Mouse (Mus musculus) stomach, embryonic 14.5 days (tissue): Measurements from ENCODE around the gene Il22ra2. TPM values are rescaled to one million over a fixed set of nuclear protein-coding genes. Genes with fewer than 3 reads are reported as not detected.

Experiments
- ATAC-seq: fragments of 200-750 bp; cut with Nextera tagmentation; 2 replicates; pipeline ENCODE4 v1.8.0; 2017; ENCODE audit warnings: low read depth, moderate TSS enrichment; ENCODE audit not compliant: insufficient number of reproducible peaks, insufficient read depth, low FRiP score
- H3K27ac ChIP-seq: fragments of 300-500 bp; sonication (generic); 2 replicates; pipeline ENCODE4 v1.5.1; 2014; ENCODE audit warnings: mild to moderate bottlenecking, low read length, moderate library complexity, mixed read lengths
- H3K27me3 ChIP-seq: fragments of 300-500 bp; sonication (generic); 2 replicates; pipeline ENCODE4 v1.6.1; 2014; ENCODE audit warnings: low read length, control low read depth, mixed read lengths; ENCODE audit not compliant: control insufficient read depth, insufficient read depth
- H3K36me3 ChIP-seq: fragments of 300-500 bp; sonication (generic); 2 replicates; pipeline ENCODE4 v1.6.1; 2014; ENCODE audit warnings: mild to moderate bottlenecking, control low read depth, low read length, moderate library complexity, mixed read lengths; ENCODE audit not compliant: control insufficient read depth, insufficient read depth
- H3K4me1 ChIP-seq: fragments of 300-500 bp; sonication (generic); 2 replicates; pipeline ENCODE4 v1.6.1; 2014; ENCODE audit warnings: low read length, control low read depth, mixed read lengths; ENCODE audit not compliant: control insufficient read depth, insufficient read depth
- H3K4me2 ChIP-seq: fragments of 300-500 bp; sonication (generic); replicated peaks from 2 replicates; pipeline ENCODE4 v1.6.1; 2014; ENCODE audit warnings: low read depth, low read length, control low read depth
- H3K4me3 ChIP-seq: fragments of 300-500 bp; sonication (generic); 2 replicates; pipeline ENCODE4 v1.5.1; 2014; ENCODE audit warnings: low read depth, low read length, control low read depth
- H3K9ac ChIP-seq: fragments of 300-500 bp; sonication (generic); replicated peaks from 2 replicates; pipeline ENCODE4 v1.6.1; 2014; ENCODE audit warnings: low read depth, mild to moderate bottlenecking, control low read depth, low read length, moderate library complexity, mixed read lengths
- H3K9me3 ChIP-seq: fragments of 300-500 bp; sonication (generic); 2 replicates; pipeline ENCODE4 v1.6.1; 2016; ENCODE audit warnings: low read depth, low read length, control low read depth; ENCODE audit not compliant: control insufficient read depth
- WGBS: fragments of 180-500 bp; shearing (Covaris S2); extraction: QIAGEN DNeasy Blood & Tissue Kit; methylation state at CpG from one replicate; pipeline ENCODE4 v1.1.7; 2014; 5-methylcytosine and 5-hydroxymethylcytosine counted together
- polyA plus RNA-seq: library from polyadenylated mRNA; unstranded; fragments of >200 nt; fragmentation: Nextera tagmentation; extraction: Ambion mirVana; gene quantifications from 2 replicates; pipeline ENCODE4 v1.2.1, GENCODE M21; 2014

Gene Il22ra2
- polyA plus RNA-seq, 1 experiment from 2014 or later, result not detected

DNA sequence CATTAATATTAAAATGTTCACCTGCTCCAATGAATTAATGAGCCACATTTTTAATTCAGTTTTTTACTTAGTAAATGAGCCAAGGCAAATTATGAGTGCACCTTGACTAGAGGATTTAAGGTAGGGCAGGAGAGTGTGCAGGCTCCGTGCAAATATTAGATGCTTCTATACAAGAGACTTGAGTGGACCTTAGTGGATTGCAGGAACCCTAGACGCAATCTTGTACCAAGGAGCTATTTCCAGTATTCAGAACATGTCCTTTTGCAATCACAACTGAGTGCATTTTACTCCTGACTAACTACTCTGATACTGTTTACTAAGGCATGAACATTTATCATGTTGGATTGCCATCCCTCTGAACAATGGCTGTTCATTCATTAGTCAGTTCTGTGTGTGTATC, 10.2 kb upstream of the Il22ra2 start:
- no peak overlapping the region for H3K9ac ChIP-seq
- no peaks in the 10 kb centered on the region for H3K27me3 ChIP-seq
- H3K9me3 ChIP-seq, result no peaks in the 10 kb centered on the region
- WGBS, result 36% methylated on average over 2 of the region's 2 CpGs
- H3K4me2 ChIP-seq, result no peak overlapping the region
- peaks cover 19% of the 10 kb centered on the region for H3K36me3 ChIP-seq
- H3K4me1 ChIP-seq, result no peaks in the 10 kb centered on the region
- H3K4me3 ChIP-seq, result no peak overlapping the region
- ATAC-seq, result no peak
- H3K27ac ChIP-seq, result no peak overlapping the region

DNA sequence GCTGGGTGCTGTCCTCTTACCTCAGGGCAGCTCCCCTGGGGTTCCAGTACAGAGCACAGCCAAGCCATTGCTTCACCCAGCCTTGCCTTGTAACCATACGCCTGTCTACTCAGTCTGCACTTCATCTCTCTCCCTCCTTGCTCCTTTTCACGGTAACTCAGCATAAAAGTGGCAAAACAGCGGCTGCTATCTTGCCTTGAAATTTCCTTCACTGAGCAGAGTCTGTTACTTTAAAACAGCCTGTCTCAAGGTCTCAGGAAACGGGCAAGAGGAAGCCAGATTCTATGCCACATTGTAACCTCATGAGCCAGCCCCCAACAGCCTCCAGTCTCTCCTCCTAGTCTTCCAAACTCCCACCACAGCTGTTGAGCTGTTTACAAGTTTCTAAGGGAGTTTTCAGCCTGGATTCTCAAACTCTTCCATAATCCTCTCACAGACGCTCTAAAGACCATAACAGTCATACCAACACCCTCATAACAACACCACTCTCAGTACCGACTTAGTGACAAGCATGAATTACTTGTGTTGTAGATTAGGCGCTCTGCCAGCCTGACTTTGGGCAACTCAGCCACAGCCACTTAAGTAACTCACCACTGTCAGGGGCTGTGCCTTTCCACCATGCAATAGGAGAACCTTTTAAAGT, 8.6 kb upstream of the Il22ra2 start:
- H3K4me2 ChIP-seq, result no peak overlapping the region
- no peaks in the 10 kb centered on the region for H3K27me3 ChIP-seq
- no peak overlapping the region for H3K9ac ChIP-seq
- no peaks in the 10 kb centered on the region for H3K4me1 ChIP-seq
- H3K4me3 ChIP-seq, result no peak overlapping the region
- no peaks in the 10 kb centered on the region for H3K9me3 ChIP-seq
- H3K36me3 ChIP-seq, result peaks cover 8% of the 10 kb centered on the region
- no peak for ATAC-seq
- peak overlapping the region; percentile 58; the same call in 1 of the 2 replicates for H3K27ac ChIP-seq
- WGBS, result 41% methylated on average over 7 of the region's 7 CpGs

DNA sequence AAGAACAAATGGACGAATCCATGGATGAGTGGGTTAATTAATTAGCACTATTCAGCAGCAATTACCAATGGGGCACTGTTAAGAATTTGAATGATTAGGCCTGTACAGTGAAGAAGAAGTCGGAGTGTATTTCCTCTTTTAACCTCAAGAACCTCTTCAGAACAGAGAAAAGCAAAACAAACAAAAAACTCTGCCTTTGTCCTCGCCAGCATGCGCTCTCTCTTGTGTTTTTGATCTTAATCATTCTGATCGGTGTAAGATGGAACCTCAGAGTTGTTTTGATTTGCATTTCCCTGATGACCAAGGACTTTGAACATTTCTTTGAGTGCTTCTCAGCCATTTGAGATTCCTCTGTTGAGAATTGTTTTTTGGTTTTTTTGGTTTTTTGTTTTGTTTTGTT, 2.1 kb upstream of the Il22ra2 start:
- no peak overlapping the region for H3K27ac ChIP-seq
- ATAC-seq, result no peak
- H3K4me2 ChIP-seq, result no peak overlapping the region
- H3K4me1 ChIP-seq, result no peaks in the 10 kb centered on the region
- no peaks in the 10 kb centered on the region for H3K36me3 ChIP-seq
- no peaks in the 10 kb centered on the region for H3K27me3 ChIP-seq
- H3K9me3 ChIP-seq, result no peaks in the 10 kb centered on the region
- H3K9ac ChIP-seq, result no peak overlapping the region
- no peak overlapping the region for H3K4me3 ChIP-seq
- WGBS, result 66% methylated on average over 5 of the region's 5 CpGs

DNA sequence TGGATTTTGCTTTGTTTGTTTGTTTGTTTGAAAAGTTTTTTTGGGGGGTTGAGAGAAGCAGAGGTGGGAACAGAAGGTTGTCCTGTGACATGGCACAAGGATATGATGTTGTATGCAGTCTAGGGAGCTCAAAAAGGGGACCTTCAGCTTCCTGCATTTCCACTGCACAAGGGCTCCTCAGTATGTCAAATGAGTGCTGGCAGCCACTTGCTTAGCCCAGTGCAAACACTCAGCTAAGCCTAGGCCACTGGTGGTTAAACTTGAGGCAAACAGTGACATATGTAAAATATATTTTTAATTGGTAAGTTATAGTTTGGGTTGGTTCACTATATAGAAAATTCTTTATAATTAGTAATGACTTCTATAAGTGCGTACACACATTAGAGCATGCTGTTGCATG, 2.8 kb downstream of the Il22ra2 start:
- Histone ChIP-seq H3K9ac (no peak overlapping the region), H3K36me3 (no peaks in the 10 kb centered on the region), H3K4me3 (no peak overlapping the region), H3K4me1 (no peaks in the 10 kb centered on the region), H3K9me3 (no peaks in the 10 kb centered on the region), H3K27me3 (no peaks in the 10 kb centered on the region), H3K4me2 (no peak overlapping the region), H3K27ac (no peak overlapping the region)
- WGBS, result 94% methylated on average over 1 of the region's 1 CpGs
- ATAC-seq, result no peak

DNA sequence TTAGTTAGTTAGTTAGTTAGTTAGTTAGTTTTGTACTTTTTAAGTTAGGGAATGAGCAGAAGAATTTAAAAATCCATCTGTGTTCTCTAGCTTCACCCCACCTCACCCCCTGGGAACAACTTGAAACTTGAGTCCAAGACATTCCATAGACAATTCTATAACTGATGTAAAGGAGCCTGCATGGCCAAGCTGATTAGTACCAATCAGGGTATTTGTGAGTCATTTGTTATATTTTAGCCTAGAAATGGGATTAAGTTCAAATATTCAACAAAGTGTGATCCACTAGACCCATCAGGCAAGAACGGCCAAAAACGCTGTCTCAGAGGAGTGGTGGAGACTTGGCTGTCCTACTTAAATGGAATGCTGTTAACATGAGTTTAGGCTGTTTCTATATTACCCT, 5.5 kb downstream of the Il22ra2 start:
- ATAC-seq, result no peak
- Histone ChIP-seq H3K9me3 (no peaks in the 10 kb centered on the region), H3K4me2 (no peak overlapping the region), H3K27me3 (no peaks in the 10 kb centered on the region), H3K9ac (no peak overlapping the region), H3K27ac (no peak overlapping the region), H3K36me3 (no peaks in the 10 kb centered on the region), H3K4me1 (no peaks in the 10 kb centered on the region; the same call in 1 of the 2 replicates), H3K4me3 (no peak overlapping the region)
- WGBS, result 89% methylated on average over 2 of the region's 2 CpGs

DNA sequence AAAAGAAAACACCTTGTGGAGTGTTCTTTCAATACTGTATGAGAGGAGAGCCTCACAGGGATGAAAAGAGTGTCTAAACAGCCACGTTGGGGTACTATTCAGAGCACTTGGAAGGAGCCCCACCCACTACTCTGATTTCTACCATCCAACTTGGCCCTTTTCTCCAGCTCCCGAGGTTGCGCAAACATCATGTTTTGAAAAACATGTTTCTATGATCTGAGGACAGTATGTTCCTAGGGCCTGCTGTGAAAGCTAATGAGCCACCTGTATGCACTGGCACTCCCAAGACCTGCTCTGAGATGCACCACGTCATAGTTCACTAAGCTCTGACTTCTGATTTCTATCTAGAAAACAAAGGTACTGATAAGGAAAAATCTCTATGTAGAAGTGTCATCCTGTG, 6.0 kb downstream of the Il22ra2 start:
- Histone ChIP-seq H3K27me3 (no peaks in the 10 kb centered on the region), H3K4me2 (no peak overlapping the region), H3K9ac (no peak overlapping the region), H3K36me3 (no peaks in the 10 kb centered on the region), H3K9me3 (no peaks in the 10 kb centered on the region), H3K27ac (no peak overlapping the region), H3K4me1 (no peaks in the 10 kb centered on the region; the same call in 1 of the 2 replicates), H3K4me3 (no peak overlapping the region)
- no peak for ATAC-seq
- WGBS, result 76% methylated on average over 4 of the region's 4 CpGs

DNA sequence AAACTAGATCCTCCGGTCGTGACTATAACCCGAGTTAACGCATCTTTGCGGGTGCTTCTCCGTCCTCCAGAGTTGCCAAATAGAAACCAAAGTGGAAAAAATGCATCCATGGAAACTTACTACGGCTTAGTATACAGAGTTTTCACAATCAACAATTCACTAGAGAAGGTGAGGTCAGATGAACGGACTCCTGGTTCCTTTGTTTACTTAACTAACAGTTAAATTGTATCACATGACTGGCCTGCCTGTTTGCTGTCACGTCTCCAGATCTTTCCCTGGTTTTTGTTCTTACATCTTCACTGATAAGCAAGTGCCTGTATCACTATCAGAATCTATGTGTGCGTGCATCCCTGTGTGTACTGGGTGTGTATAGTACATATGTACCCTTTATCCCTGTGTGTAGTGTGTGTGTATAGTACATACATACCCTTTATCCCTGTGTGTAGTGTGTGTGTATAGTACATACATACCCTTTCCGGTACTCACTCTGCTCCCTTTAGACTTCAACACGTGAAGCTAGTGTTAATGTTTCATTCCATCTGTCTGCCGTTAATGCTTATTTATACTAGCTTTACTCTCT, 9.9 kb downstream of the Il22ra2 start:
- Histone ChIP-seq H3K4me1 (no peaks in the 10 kb centered on the region; the same call in 1 of the 2 replicates), H3K9me3 (no peaks in the 10 kb centered on the region), H3K4me2 (no peak overlapping the region), H3K27ac (no peak overlapping the region), H3K36me3 (no peaks in the 10 kb centered on the region), H3K27me3 (no peaks in the 10 kb centered on the region), H3K4me3 (no peak overlapping the region), H3K9ac (no peak overlapping the region)
- 46% methylated on average over 13 of the region's 13 CpGs for WGBS
- no peak for ATAC-seq

DNA sequence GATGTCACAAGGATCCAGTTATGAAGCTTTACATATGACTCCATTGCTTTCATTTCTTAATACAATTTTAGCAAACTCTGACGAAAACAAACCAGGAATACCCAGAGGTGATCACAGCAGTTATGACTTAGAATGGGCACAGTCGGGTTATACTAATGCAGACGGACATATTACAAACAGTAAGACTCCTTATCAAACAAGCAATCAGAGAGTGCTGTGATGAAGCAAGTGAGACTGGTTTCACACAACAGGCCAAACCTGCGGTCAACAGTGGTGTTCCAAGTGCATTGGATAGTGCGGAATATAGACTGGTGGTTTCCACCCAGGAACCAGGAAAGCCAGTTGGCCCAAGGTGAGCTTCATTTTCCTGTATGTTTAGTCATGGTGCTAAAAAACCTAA, 17.1 kb downstream of the Il22ra2 start:
- Histone ChIP-seq H3K27ac (no peak overlapping the region), H3K9me3 (no peaks in the 10 kb centered on the region), H3K4me1 (no peaks in the 10 kb centered on the region), H3K36me3 (no peaks in the 10 kb centered on the region), H3K4me2 (no peak overlapping the region), H3K9ac (no peak overlapping the region), H3K27me3 (no peaks in the 10 kb centered on the region), H3K4me3 (no peak overlapping the region)
- WGBS, result 80% methylated on average over 5 of the region's 5 CpGs
- ATAC-seq, result no peak

DNA sequence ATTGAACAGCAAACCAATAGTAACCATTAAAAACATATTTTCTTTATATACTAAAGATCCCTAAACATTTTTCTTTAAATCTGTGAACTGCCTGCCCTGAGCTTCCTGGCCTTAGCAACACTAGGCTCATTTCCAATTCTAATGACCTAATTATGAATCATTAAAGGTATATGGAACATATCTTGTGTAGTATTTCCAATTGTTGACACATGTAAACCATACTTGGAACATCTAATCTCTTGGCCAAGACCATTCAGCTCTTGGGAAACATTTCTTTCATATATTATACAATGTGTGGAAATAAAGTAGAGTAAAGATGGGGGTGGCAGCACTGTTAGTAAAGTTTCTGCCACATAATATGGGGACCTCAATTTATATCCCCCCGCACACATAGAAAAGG, 17.8 kb downstream of the Il22ra2 start:
- no peak overlapping the region for H3K4me2 ChIP-seq

More for the DNA sequence above, 17.8 kb downstream of the Il22ra2 start:
- no peak overlapping the region for H3K9ac ChIP-seq
- no peak overlapping the region for H3K27ac ChIP-seq
- no peaks in the 10 kb centered on the region for H3K9me3 ChIP-seq
- no peak overlapping the region for H3K4me3 ChIP-seq
- ATAC-seq, result no peak
- 97% methylated on average over 1 of the region's 1 CpGs for WGBS
- no peaks in the 10 kb centered on the region for H3K36me3 ChIP-seq
- no peaks in the 10 kb centered on the region for H3K4me1 ChIP-seq
- H3K27me3 ChIP-seq, result no peaks in the 10 kb centered on the region
